Mouse (Mus musculus) spleen, adult 2 months (tissue): Measurements from ENCODE around the gene Zcchc2. TPM values are rescaled to one million over a fixed set of nuclear protein-coding genes. Genes with fewer than 3 reads are reported as not detected.

ENCODE experiments used
- DNase-seq, 2 experiments: peaks; one replicate each; pipeline versions ENCODE4 v3.0.0 to v3.0.0-alpha.2; 2012 to 2021; ENCODE audit warnings: low spot score in 2 of 2, low read depth in 1 of 2
- H3K27ac ChIP-seq: fragments of 200-500 bp; 2 replicates; pipeline ENCODE4 v1.5.1; 2012; ENCODE audit warnings: low read length, inconsistent platforms; ENCODE audit not compliant: insufficient read depth
- H3K27me3 ChIP-seq: fragments of 200-500 bp; 2 replicates; pipeline ENCODE4 v1.6.1; 2012; ENCODE audit warnings: mild to moderate bottlenecking, moderate library complexity, low read length, inconsistent platforms; ENCODE audit not compliant: control insufficient read depth, insufficient read depth
- H3K36me3 ChIP-seq: fragments of 200-500 bp; 2 replicates; pipeline ENCODE4 v1.6.1; 2012; ENCODE audit warnings: mild to moderate bottlenecking, low read length, inconsistent platforms; ENCODE audit not compliant: control insufficient read depth, insufficient read depth
- H3K4me1 ChIP-seq: fragments of 200-500 bp; 2 replicates; pipeline ENCODE4 v1.6.1; 2011; ENCODE audit warnings: inconsistent platforms; ENCODE audit not compliant: control insufficient read depth, insufficient read depth, insufficient read length
- H3K4me3 ChIP-seq: fragments of 200-500 bp; 2 replicates; pipeline ENCODE4 v1.5.1; 2011; ENCODE audit warnings: mild to moderate bottlenecking, inconsistent platforms; ENCODE audit not compliant: insufficient read depth, insufficient read length; ENCODE audit errors: extremely low read depth
- CTCF ChIP-seq: fragments of 200-500 bp; IDR thresholded peaks from 2 replicates; pipeline ENCODE4 v1.5.1; 2011; ENCODE audit warnings: mild to moderate bottlenecking, inconsistent platforms; ENCODE audit not compliant: insufficient read depth, insufficient read length, insufficient replicate concordance; ENCODE audit errors: extremely low read depth
- POLR2A ChIP-seq: fragments of 200-500 bp; IDR thresholded peaks from 2 replicates; pipeline ENCODE4 v1.6.1; 2011; ENCODE audit warnings: low read depth, low read length, inconsistent platforms
- WGBS: fragments of 180-500 bp; shearing (Covaris S2); methylation state at CpG from one replicate; pipeline ENCODE4 v1.1.7; 2018; 5-methylcytosine and 5-hydroxymethylcytosine counted together
- polyA plus RNA-seq: library from polyadenylated mRNA; depleted of rRNA; stranded (reverse); fragments of >200 nt; gene quantifications from 2 replicates; pipeline ENCODE4 v1.2.3, GENCODE M21; 2012; rRNA removed

Gene Zcchc2
- 16.9 and 20.0 TPM in 2 replicates for polyA plus RNA-seq

- DNase-seq: peak; percentile 94 to 98
- H3K4me1 ChIP-seq: peaks cover 5% of the 10 kb centered on the region
- no peaks in the 10 kb centered on the region for H3K36me3 ChIP-seq
- H3K27ac ChIP-seq: peak within 1 kb of the TSS; percentile 94
- H3K27me3 ChIP-seq: no peaks in the 10 kb centered on the region
- TF ChIP-seq POLR2A (peak; percentile 35), CTCF (no peak)
- WGBS: under 1% methylated on average over 73 of the region's 83 CpGs
- H3K4me3 ChIP-seq: peak within 1 kb of the TSS; percentile 97
Measured at GRCm38 (mm10) chr1:105990138-105990821, at the start of gene Zcchc2. TSS of gene Zcchc2 (plus strand) at chr1:105990406.

- Histone ChIP-seq H3K27me3 (no peaks in the 10 kb centered on the region), H3K27ac (no peak overlapping the region), H3K36me3 (no peaks in the 10 kb centered on the region), H3K4me3 (no peak overlapping the region), H3K4me1 (no peaks in the 10 kb centered on the region)
- DNase-seq: no peak
- TF ChIP-seq CTCF (no peak), POLR2A (no peak)
- WGBS: 75% methylated on average over 10 of the region's 10 CpGs
Measured at GRCm38 (mm10) chr1:105944927-105945580, 45.2 kb upstream of the Zcchc2 start.

- Histone ChIP-seq H3K27me3 (no peaks in the 10 kb centered on the region), H3K36me3 (no peaks in the 10 kb centered on the region), H3K4me1 (no peaks in the 10 kb centered on the region), H3K27ac (no peak overlapping the region), H3K4me3 (no peak overlapping the region)
- no peak for TF ChIP-seq POLR2A
- no peak for TF ChIP-seq CTCF
- DNase-seq: no peak
- WGBS: 87% methylated on average over 13 of the region's 13 CpGs
Measured at GRCm38 (mm10) chr1:105946581-105947540, 43.3 kb upstream of the Zcchc2 start.

DNA sequence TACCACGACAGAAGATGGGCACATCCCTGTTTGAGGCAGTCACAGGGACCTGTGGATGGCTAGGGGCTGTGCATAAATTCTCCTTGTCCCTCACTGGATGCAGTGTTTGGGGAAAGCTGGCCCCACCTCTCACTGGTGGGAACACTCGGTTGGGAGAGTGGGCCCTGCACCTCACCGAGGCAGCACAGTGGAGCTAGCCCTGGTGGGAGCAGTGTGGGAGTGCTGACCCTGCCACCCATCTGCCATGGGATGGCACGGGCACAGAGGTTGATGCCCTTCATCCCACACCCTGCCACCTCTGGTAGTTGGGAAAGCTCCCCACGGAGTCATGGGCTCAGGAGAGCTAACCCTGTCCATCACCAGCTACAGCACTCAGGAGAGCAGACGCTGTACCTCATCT is 41.9 kb upstream of the Zcchc2 start:
- Histone ChIP-seq H3K4me3 (no peak overlapping the region), H3K36me3 (no peaks in the 10 kb centered on the region), H3K27ac (no peak overlapping the region), H3K4me1 (no peaks in the 10 kb centered on the region), H3K27me3 (no peaks in the 10 kb centered on the region)
- DNase-seq: no peak
- TF ChIP-seq POLR2A (no peak), CTCF (no peak)
- 89% methylated on average over 6 of the region's 6 CpGs for WGBS

- Histone ChIP-seq H3K4me3 (no peak overlapping the region), H3K4me1 (no peaks in the 10 kb centered on the region), H3K27ac (no peak overlapping the region), H3K36me3 (no peaks in the 10 kb centered on the region), H3K27me3 (no peaks in the 10 kb centered on the region)
- no peak for DNase-seq
- 81% methylated on average over 2 of the region's 2 CpGs for WGBS
- no peak for TF ChIP-seq CTCF
- TF ChIP-seq POLR2A: no peak
Measured at GRCm38 (mm10) chr1:105953588-105953987, 36.6 kb upstream of the Zcchc2 start.

GRCm38 (mm10) chr1:105954047-105954446 is 36.2 kb upstream of the Zcchc2 start:
- no peak for DNase-seq
- TF ChIP-seq CTCF (no peak), POLR2A (no peak)
- H3K27ac ChIP-seq: no peak overlapping the region
- H3K4me1 ChIP-seq: no peaks in the 10 kb centered on the region
- no peak overlapping the region for H3K4me3 ChIP-seq
- no peaks in the 10 kb centered on the region for H3K27me3 ChIP-seq
- no peaks in the 10 kb centered on the region for H3K36me3 ChIP-seq
